Mouse (Mus musculus) neural tube, embryonic 13.5 days (tissue): ENCODE measurements around the gene Samd10. TPM values are rescaled to one million over a fixed set of nuclear protein-coding genes. Genes with fewer than 3 reads are reported as not detected.

ENCODE experiments used
- ATAC-seq: fragments of 200-750 bp; cut with Nextera tagmentation; 2 replicates; pipeline ENCODE4 v1.8.0; 2017; ENCODE audit warnings: low read depth, mild to moderate bottlenecking, moderate TSS enrichment, moderate library complexity
- H3K27ac ChIP-seq: fragments of 300-500 bp; sonication (generic); replicated peaks from 2 replicates; pipeline ENCODE4 v1.5.1; 2015; ENCODE audit warnings: moderate library complexity, mild to moderate bottlenecking, inconsistent platforms
- H3K27me3 ChIP-seq: fragments of 300-500 bp; sonication (generic); 2 replicates; pipeline ENCODE4 v1.6.1; 2015; ENCODE audit warnings: mild to moderate bottlenecking, inconsistent platforms
- H3K36me3 ChIP-seq: fragments of 300-500 bp; sonication (generic); 2 replicates; pipeline ENCODE4 v1.6.1; 2015; ENCODE audit warnings: mild to moderate bottlenecking, inconsistent platforms
- H3K4me1 ChIP-seq: fragments of 300-500 bp; sonication (generic); replicated peaks from 2 replicates; pipeline ENCODE4 v1.6.1; 2015; ENCODE audit warnings: inconsistent platforms
- H3K4me2 ChIP-seq: fragments of 300-500 bp; sonication (generic); 2 replicates; pipeline ENCODE4 v1.6.1; 2015; ENCODE audit warnings: inconsistent platforms, mild to moderate bottlenecking, moderate library complexity
- H3K4me3 ChIP-seq: fragments of 300-500 bp; sonication (generic); 2 replicates; pipeline ENCODE4 v1.5.1; 2015; ENCODE audit warnings: mild to moderate bottlenecking, inconsistent platforms
- H3K9ac ChIP-seq: fragments of 300-500 bp; sonication (generic); 2 replicates; pipeline ENCODE4 v1.6.1; 2015; ENCODE audit warnings: moderate library complexity, mild to moderate bottlenecking, inconsistent platforms
- H3K9me3 ChIP-seq: fragments of 300-500 bp; sonication (generic); 2 replicates; pipeline ENCODE4 v1.6.1; 2016; ENCODE audit warnings: inconsistent platforms
- WGBS: fragments of 180-500 bp; shearing (Covaris S2); methylation state at CpG from one replicate; pipeline ENCODE4 v1.1.7; 2015; 5-methylcytosine and 5-hydroxymethylcytosine counted together
- polyA plus RNA-seq: library from polyadenylated mRNA; unstranded; fragments of >200 nt; fragmentation: Nextera tagmentation; extraction: Ambion mirVana; gene quantifications from 2 replicates; pipeline ENCODE4 v1.2.1, GENCODE M21; 2015

The Samd10 gene
- polyA plus RNA-seq, 1 experiment from 2014 or later = 157 TPM

- no peak overlapping the region for H3K4me2 ChIP-seq
- H3K9me3 ChIP-seq = no peaks in the 10 kb centered on the region
- H3K36me3 ChIP-seq = peaks cover 61% of the 10 kb centered on the region
- no peak overlapping the region for H3K4me3 ChIP-seq
- H3K9ac ChIP-seq = no peak overlapping the region
- H3K27me3 ChIP-seq = no peaks in the 10 kb centered on the region
- H3K27ac ChIP-seq = no peak overlapping the region
- WGBS = 93% methylated on average over 9 of the region's 9 CpGs
- ATAC-seq = no peak
- peaks cover 31% of the 10 kb centered on the region for H3K4me1 ChIP-seq
These were observed 9.3 kb downstream of the Samd10 start for GRCm38 (mm10) chr2:181589732-181590105.

GRCm38 (mm10) chr2:181589011-181589731 is 9.8 kb downstream of the Samd10 start:
- Histone ChIP-seq H3K4me1 (peaks cover 31% of the 10 kb centered on the region), H3K27me3 (no peaks in the 10 kb centered on the region), H3K27ac (no peak overlapping the region), H3K9me3 (no peaks in the 10 kb centered on the region), H3K4me2 (no peak overlapping the region), H3K9ac (no peak overlapping the region), H3K36me3 (peaks cover 66% of the 10 kb centered on the region), H3K4me3 (no peak overlapping the region)
- no peak for ATAC-seq
- 95% methylated on average over 10 of the region's 10 CpGs for WGBS

- no peak overlapping the region for H3K4me2 ChIP-seq
- no peak overlapping the region for H3K9ac ChIP-seq
- H3K27ac ChIP-seq = no peak overlapping the region
- no peak for ATAC-seq
- H3K27me3 ChIP-seq = no peaks in the 10 kb centered on the region
- peaks cover 27% of the 10 kb centered on the region for H3K4me1 ChIP-seq
- H3K9me3 ChIP-seq = no peaks in the 10 kb centered on the region
- WGBS = 89% methylated on average over 11 of the region's 11 CpGs
- no peak overlapping the region for H3K4me3 ChIP-seq
- H3K36me3 ChIP-seq = peaks cover 75% of the 10 kb centered on the region
These were observed 10.7 kb downstream of the Samd10 start for GRCm38 (mm10) chr2:181588229-181588780.

- H3K4me3 ChIP-seq = no peak overlapping the region
- H3K9ac ChIP-seq = no peak overlapping the region
- WGBS = 81% methylated on average over 6 of the region's 6 CpGs
- no peak for ATAC-seq
- peaks cover 80% of the 10 kb centered on the region for H3K36me3 ChIP-seq
- no peak overlapping the region for H3K4me2 ChIP-seq
- no peak overlapping the region for H3K27ac ChIP-seq
- peaks cover 22% of the 10 kb centered on the region for H3K4me1 ChIP-seq
- no peaks in the 10 kb centered on the region for H3K9me3 ChIP-seq
- H3K27me3 ChIP-seq = no peaks in the 10 kb centered on the region
These were observed 11.2 kb downstream of the Samd10 start for GRCm38 (mm10) chr2:181587796-181588195.

GRCm38 (mm10) chr2:181586124-181586523 is 12.9 kb downstream of the Samd10 start:
- H3K9ac ChIP-seq = no peak overlapping the region
- H3K36me3 ChIP-seq = peaks cover 82% of the 10 kb centered on the region
- ATAC-seq = no peak
- WGBS = 97% methylated on average over 3 of the region's 3 CpGs
- no peaks in the 10 kb centered on the region for H3K9me3 ChIP-seq
- no peak overlapping the region for H3K4me3 ChIP-seq
- peaks cover 21% of the 10 kb centered on the region for H3K4me1 ChIP-seq
- no peaks in the 10 kb centered on the region for H3K27me3 ChIP-seq
- H3K27ac ChIP-seq = no peak overlapping the region
- H3K4me2 ChIP-seq = no peak overlapping the region

- 92% methylated on average over 5 of the region's 5 CpGs for WGBS
- Histone ChIP-seq H3K27ac (no peak overlapping the region), H3K4me2 (no peak overlapping the region), H3K27me3 (no peaks in the 10 kb centered on the region), H3K9me3 (no peaks in the 10 kb centered on the region), H3K9ac (no peak overlapping the region), H3K36me3 (peaks cover 79% of the 10 kb centered on the region), H3K4me1 (peaks cover 19% of the 10 kb centered on the region), H3K4me3 (no peak overlapping the region)
- ATAC-seq = no peak
These were observed 13.5 kb downstream of the Samd10 start for GRCm38 (mm10) chr2:181585506-181585905.

GRCm38 (mm10) chr2:181584411-181584942 is 14.5 kb downstream of the Samd10 start, which contains the start of gene Uckl1:
Uckl1 (minus strand) TSS chr2:181584892.
- H3K4me1 ChIP-seq = peaks cover 22% of the 10 kb centered on the region
- no peak within 1 kb of the TSS for H3K4me2 ChIP-seq
- ATAC-seq = no peak
- no peaks in the 10 kb centered on the region for H3K9me3 ChIP-seq
- H3K4me3 ChIP-seq = no peak within 1 kb of the TSS
- H3K27ac ChIP-seq = no peak within 1 kb of the TSS
- H3K9ac ChIP-seq = no peak within 1 kb of the TSS
- H3K36me3 ChIP-seq = peaks cover 69% of the 10 kb centered on the region
- WGBS = 89% methylated on average over 4 of the region's 4 CpGs
- H3K27me3 ChIP-seq = no peaks in the 10 kb centered on the region

- Histone ChIP-seq H3K4me1 (peaks cover 29% of the 10 kb centered on the region), H3K27ac (no peak overlapping the region), H3K4me3 (no peak overlapping the region), H3K9me3 (no peaks in the 10 kb centered on the region), H3K9ac (no peak overlapping the region), H3K4me2 (no peak overlapping the region), H3K27me3 (no peaks in the 10 kb centered on the region), H3K36me3 (peaks cover 61% of the 10 kb centered on the region)
- 84% methylated on average over 3 of the region's 3 CpGs for WGBS
- ATAC-seq = no peak
These were observed 15.4 kb downstream of the Samd10 start for GRCm38 (mm10) chr2:181583460-181584257.

GRCm38 (mm10) chr2:181582939-181583338 is 16.1 kb downstream of the Samd10 start:
- Histone ChIP-seq H3K9ac (no peak overlapping the region), H3K27ac (no peak overlapping the region; the same call in 1 of the 2 replicates), H3K4me1 (peaks cover 36% of the 10 kb centered on the region), H3K4me3 (no peak overlapping the region), H3K36me3 (peaks cover 53% of the 10 kb centered on the region), H3K4me2 (no peak overlapping the region), H3K9me3 (no peaks in the 10 kb centered on the region), H3K27me3 (no peaks in the 10 kb centered on the region)
- ATAC-seq = no peak
- WGBS = 89% methylated on average over 1 of the region's 1 CpGs

- WGBS = 78% methylated on average over 2 of the region's 2 CpGs
- no peaks in the 10 kb centered on the region for H3K9me3 ChIP-seq
- H3K4me1 ChIP-seq = peaks cover 42% of the 10 kb centered on the region
- peak overlapping the region; percentile 82 for H3K4me2 ChIP-seq
- peak overlapping the region; percentile 72 for H3K4me3 ChIP-seq
- ATAC-seq = no peak
- H3K27ac ChIP-seq = peak overlapping the region; percentile 94; the same call in 1 of the 2 replicates
- H3K9ac ChIP-seq = peak overlapping the region; percentile 93; the same call in 1 of the 2 replicates
- H3K27me3 ChIP-seq = no peaks in the 10 kb centered on the region
- H3K36me3 ChIP-seq = peaks cover 48% of the 10 kb centered on the region
These were observed 16.7 kb downstream of the Samd10 start for GRCm38 (mm10) chr2:181582358-181582757.

- Histone ChIP-seq H3K27me3 (no peaks in the 10 kb centered on the region), H3K9ac (peak overlapping the region; percentile 93), H3K36me3 (peaks cover 40% of the 10 kb centered on the region), H3K4me2 (peak overlapping the region; percentile 82), H3K9me3 (no peaks in the 10 kb centered on the region), H3K27ac (peak overlapping the region; percentile 94), H3K4me3 (peak overlapping the region; percentile 72), H3K4me1 (peaks cover 50% of the 10 kb centered on the region)
- ATAC-seq = peak; percentile 79
- WGBS = 1% methylated on average over 49 of the region's 49 CpGs
These were observed 17.5 kb downstream of the Samd10 start for GRCm38 (mm10) chr2:181581402-181582120.
